Mouse (Mus musculus) thymus, postnatal 25 days (tissue): ENCODE measurements around the gene Inpp4b.
A peak's percentile ranks its signal among the peaks of the same experiment; 100 is the strongest.

Source experiments
- DNase-seq: peaks from one replicate; pipeline ENCODE4 v3.0.0; 2022

The Inpp4b gene

DNA sequence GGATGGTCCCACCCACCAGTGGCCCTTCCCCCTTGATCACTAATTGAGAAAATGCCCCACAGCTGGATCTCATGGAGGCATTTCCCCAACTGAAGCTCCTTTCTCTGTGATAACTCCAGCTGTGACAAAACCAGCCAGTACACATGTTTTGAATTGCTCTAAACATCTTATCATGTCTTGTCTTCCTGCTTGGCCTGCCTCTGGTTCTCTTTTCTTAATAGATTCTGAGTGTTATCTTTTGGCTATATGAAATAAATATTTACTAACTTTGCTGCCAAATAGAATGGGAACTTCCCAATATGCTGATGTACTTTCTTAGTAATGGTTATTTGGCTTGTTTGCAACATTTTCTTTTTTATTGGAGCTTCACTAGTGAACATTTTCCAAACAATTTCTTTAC lies 389.0 kb downstream of the Inpp4b start:
- no peak for DNase-seq

DNA sequence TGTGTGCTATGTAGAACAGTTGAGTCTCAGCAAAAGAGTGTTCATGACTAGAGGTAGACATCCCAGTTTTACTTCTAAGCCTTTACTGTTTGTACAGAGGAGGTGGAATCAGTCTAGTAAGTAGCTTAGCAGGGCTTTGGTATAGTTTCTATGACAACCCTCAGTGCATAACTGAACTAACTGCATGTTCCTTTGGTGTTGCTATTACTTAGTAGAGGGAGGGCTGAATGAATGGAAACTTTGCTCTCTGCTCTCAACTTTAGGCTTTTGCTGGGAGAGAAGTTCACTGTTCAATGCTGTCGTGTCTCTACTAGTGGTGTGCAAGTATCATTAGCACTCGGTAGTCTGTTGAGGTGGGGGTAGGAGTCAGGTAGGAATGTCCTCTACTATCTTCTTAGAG lies 393.3 kb downstream of the Inpp4b start:
- no peak for DNase-seq

DNA sequence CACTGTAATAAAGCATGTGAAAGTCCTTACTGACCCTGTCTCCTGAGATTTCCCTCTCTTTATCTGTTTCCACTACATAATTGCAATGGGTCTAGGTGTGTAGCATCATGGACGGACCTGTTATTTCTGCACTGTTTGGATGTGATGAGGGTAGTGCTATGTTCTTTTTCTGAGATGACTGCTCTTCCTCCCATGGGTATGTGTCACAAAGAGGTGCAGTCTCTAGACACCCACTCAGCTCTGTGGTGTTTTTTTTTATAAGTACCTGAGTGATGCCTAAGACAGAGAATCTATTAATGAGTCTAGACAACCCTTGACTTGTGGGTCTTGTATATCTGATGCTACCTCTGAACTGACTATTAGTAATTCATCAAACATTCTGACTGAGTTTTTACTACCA lies 393.7 kb downstream of the Inpp4b start:
- no peak for DNase-seq

DNA sequence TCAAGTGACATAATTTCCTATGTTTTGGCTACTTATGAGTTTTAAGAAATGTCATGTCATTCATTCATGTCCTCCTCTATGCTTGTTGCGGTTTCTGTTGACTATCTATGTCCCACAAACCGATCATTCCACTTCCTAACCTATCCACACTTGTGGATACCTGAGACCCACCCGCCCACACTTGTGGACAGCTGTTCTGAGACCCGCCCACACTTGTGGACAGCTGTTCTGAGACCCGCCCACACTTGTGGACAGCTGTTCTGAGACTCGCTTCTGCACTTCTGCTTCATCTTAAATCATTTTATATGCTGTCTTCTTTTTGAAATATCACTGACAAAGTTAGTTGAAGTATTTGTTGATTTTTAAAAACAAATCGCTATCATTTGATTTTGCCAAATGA lies 400.2 kb downstream of the Inpp4b start:
- DNase-seq = no peak

DNA sequence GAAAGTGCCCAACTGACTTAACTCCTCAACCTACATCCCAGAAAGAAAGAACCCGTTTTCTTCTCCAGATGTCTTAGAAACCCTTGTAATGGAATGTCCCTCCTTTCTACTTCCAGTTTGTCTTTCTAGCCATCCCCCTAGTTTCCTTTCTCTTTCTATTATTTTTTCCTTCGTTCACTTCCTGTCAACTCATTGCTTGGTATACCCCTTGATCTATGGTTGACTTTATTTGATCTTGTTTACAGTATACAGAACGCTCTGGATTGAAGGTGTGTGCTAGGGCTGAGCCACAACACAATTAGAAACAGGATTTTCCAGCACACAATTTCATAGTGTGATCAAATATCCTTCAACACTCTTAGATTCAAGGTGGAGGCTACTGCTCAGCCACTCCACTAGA lies 400.7 kb downstream of the Inpp4b start:
- no peak for DNase-seq

DNA sequence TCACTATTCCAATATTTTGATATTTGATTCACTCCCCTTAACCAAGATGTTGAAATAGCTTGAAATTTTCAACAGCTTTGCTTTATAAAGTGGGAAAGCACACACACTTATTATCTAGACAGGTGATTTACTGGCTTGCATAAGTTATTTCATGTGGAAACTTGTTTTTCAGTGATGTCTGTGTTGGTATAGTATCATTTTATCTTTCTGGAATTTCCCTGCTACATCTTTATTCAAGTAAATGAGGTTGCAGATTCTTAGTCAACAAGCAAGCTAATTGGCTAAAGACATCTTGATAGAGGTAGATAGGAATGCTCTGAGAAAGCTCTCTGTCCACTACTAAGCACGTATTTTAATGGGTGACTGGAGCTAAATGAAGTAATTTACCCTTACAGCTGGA lies 403.1 kb downstream of the Inpp4b start:
- no peak for DNase-seq

DNA sequence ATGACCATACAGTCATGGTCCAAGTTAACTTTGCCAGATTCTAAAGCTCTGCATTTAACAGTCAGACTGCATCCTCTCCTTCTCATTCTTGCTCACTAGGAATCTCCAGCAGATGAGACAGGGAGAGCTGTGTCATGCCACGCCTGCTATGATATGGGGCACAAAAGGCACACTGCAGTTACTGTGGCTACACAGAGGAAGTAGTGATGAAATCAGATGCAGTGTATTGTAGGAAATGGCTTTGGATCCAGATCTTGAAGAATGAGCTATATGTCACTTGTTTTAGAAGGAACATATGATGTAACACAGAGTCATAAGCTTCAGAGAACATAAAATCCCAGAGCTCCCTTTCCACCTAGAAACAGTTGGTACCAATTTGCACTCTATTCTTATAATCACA lies 408.8 kb downstream of the Inpp4b start:
- no peak for DNase-seq

DNA sequence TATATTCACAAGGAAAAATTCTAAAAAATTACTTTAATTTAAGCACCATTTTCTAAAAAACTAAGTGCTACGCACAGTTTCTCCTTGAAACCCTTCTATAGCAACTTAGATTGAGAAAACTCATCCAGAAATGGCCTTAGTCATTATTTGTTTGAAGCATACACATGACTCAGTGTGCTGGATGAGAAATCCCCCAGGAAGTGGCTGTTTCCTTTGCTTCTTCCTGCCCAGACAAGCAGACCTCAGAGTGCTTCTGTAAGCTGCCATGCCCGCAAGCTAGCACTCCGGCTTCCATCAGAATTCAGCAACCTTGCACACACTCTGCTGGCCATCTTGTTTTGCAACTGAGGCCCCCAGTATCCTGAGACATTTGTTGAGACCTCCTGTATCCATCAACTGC lies 414.3 kb downstream of the Inpp4b start:
- no peak for DNase-seq

DNA sequence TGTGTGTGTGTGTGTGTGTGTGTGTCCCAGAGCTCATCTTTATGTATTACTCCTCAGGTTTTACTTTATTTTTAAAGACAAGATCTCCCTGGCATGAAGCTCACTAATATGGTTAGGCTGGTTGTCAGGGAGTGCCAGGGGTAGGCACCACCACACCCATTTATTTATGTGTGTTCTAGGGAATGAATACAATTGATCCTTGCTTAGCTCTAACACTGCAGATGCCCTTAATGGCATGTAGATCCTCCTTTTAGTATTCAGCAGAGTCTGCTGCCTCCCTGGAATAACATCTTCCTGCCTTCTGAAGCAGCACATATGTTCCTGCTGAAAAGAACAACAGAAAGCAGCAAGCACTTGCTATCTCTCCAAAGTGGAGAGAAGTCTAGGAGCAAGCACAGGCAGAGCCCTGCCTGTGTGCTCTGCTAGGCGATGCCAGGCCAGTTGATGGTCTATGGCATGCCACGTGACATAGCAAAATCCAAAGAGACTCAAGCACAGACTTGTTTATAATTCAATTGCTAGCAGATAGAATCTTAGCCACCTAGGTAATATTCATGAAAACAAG lies 415.3 kb downstream of the Inpp4b start:
- DNase-seq = no peak

DNA sequence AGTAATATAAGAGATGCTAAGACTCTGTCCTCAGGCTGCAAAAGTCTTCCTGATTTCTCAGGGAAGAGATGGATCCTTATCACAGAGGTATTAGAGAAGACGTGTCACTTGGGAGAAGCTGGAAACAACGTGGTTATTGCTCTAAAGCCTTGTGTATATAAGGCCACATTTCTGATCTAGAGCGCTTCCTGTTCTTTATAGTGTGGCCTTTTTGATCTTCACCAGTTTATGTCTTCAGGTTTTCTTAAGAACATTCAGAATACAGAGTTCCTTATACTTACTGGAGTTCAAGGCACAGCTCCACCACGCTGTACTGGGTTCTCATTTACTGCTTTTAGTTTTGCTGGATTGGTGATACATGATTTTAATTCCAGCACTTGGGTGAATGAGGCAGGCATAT lies 419.1 kb downstream of the Inpp4b start:
- DNase-seq = no peak

DNA sequence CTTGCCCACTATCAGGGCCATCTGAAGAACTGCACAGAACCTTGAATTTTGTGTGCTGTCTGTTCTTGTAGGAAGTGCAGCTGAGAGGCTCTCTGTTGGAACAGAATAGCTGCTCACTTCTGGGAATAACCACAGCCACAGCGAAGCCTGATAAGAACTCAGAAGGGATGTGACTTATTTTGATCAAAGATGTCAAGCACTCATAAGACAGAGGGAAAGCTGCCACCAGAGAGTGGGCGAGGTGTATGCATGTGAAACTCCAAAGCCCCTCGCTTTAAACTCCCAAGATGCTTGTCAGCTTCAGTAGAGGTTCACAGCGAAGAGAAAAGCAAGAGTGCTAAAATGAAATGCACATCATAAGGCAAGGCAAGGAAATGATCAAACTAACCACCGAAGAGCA lies 423.7 kb downstream of the Inpp4b start:
- DNase-seq = peak; percentile 49

DNA sequence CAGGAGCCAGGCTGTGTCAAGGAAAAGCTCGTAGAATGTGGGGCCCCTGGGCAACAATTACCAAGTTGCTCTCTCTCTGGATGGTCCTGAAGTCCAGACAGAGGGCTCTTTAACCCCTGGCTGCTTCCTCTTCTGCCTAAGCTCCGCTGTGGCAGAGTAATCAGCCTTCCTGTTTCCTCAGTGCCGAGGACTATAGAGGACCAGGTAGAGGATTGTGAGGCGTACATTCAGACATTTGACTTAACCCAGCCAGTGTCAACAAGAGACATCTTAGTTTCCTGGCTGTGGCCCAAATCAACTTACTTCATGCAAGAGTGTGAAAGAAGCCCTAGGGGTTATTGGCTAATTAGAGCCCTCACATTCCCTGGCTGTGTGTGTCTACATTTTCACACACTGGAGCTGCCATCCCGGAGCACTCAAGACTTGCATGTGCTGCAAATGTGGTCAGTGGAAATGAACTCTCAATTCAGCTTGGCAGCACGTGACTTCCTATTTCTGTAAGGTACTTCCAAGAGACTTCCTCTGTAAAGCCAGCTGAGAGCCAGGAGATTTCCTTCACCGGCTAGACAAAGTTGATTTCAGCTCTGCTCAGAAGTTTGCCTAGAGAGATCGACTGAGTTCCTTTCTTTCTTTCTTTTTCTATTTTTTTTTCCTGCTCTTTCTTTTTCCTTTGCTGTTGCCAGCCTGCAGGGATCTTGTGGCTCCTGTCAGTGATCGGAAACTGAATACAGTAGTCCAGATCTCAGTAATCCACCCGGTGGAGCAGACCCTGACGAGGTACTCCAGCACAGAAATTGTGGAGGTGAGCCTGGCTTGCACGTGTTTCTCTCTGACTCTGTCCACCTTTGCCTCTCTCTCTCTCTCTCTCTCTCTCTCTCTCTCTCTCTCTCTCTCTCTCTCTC lies 425.3 kb downstream of the Inpp4b start:
- DNase-seq = peak; percentile 65

DNA sequence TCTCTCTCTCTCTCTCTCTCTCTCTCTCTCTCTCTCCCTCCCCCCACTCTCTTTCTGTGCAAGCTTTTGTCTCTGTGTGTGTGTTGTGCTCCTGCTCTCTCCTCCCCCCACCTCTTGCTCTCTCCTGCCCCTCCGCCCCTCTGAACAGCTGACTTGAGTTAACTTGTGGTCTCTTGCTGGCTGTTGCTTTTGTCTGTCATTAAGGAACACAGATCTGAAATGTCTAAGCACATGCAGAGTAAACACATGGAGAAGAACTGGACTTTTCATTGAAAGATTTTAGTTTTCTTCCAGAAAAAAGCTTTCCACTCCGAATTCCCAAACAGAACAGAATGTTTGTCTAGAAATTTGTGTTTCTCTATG lies 425.9 kb downstream of the Inpp4b start:
- peak; percentile 71 for DNase-seq

DNA sequence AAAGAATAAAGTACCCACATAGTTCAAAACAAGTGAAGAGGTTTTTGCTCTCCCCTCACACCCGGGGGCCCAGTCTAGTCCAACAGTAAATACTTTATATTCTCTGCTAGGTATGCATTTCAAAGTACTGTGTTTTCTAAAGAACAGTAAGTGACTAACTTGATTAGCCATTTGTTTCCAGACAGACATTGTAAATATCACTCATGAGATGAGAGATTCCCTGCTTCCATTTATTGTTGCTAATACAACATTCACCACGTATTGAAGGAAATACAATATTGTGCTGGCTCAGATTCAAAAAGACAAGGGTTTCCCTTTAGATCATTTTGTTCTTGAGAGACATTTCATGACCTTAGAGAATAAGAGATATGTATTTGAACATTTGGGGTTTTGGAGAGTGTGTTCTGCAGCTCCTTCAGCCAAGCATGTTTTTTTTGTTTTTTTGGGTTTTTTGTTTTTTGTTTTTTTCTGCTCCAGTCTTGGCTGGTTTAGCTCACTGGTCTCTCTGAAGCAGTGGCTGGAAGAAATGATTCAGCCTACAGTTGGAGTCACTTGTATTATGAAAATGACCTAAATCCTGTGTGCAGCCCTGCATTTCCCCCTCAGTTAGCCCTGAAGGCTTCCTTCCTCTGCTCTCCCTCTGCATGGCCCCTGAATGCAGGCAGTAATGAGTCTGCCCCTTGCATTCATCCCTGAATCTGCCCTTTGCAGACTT lies 426.5 kb downstream of the Inpp4b start:
- DNase-seq = no peak

DNA sequence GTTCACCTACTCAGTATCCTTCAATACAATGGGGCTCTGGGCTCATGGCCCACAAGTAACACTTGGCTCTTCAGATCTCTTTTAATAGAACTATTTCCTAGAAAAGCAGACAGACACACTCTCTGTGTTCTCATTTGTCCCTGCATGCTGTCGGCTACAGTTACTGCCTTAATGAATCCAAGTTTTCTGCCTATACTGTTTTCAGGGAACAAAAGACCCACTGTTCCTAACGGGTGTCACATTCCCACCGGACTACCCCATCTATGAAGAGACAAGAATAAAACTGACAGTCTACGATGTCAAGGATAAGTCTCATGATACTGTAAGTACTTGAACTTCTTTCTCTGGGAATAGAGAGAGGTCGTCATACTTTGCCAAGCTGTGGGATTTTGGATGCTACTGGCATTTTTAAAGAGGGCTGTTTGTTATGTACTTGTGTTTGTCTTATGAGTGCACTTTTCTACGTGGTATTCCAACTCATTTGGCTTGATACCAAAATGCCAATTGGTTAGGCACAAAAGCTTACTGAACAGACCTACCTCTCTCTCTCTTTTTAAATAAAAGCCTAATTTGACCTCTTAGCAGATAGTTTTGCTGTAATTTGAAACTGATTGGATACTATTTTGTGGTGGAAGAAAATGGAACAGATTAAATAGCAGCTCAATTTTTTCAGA lies 428.4 kb downstream of the Inpp4b start:
- DNase-seq = no peak

DNA sequence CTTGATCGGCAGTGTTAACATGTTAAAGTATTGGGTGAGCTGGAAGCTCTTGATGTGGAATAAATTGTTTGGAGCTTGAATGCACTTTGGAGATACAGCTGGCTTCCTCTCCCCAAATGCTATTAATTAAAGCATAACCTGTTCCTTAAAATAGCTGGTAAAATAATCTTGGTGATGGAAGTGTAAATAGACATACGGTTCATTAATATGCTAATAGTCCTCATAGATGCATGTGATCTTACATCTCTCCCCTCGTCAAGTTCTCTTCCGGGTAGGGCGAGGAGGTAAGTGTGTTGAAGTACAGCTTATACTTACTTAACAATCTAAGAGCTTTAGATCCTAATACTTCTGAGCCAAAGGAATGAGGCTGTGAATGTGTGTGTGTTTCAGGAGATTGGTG lies 430.5 kb downstream of the Inpp4b start:
- DNase-seq = no peak

DNA sequence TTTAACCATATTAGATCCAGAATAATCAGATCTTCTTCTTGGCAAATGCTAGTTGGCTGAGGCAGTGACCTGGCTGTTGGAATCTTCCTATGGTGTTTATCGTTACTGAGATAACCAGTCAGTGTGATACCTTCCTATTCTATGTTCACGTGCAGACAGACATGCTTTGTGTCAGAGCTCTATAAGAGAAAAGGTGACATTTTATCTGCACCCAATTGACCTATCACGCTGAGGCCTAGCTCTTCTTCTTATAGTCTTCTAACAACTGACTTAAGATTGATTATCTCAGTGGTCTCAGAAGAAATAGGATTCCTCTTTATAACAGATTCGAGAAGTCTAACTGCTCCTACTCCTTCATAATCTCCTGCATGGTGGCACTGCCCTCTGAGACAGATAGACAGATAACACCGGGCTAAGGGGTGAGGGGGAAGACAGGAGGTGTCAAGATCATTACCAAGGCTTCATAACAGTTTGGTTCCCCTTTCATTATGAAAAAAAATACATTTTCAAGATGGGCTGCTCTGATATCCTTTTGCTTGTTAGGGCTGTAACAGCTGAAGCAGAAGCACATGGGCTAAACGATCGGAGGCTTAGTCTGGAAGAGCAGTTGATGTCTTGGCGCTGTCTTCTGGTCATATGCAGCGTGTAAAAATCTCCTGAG lies 431.1 kb downstream of the Inpp4b start:
- no peak for DNase-seq

DNA sequence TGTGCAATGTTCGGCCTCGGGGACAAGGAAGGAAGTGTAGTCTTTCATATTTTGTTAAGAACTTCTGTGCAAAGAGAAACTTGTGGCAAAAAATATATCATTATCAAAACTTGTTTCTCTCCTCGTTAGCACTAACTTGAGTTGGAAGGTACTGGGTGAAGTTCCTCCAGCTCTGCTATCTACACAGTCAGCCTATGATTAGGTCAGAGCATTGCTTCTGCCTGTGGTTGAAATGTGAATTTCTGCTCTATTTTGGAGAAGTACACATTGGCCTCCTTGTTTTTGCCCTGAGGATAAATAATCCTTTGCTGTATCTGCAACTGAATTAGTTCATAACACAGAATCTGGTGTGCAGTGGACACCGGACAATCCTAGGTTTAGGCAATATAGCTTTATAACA lies 431.7 kb downstream of the Inpp4b start:
- DNase-seq = no peak

DNA sequence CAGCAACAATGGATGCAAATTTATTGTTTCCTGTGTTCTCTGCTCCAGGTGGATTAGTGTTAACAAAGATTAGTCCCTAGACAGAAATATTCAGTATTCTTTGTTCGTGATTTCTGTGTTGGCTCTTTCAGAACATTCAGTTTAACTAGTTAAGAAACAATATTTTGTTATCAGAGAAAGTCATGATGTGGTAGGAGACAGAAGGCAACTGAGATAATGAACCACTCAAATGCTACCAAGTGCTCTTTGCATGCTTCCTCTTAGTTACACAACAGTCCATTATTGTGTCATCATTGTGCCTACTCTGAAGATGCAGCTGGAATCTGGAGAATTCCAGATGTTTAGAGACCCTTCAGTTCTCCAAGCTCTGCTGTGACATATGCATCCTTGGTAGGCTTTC lies 432.1 kb downstream of the Inpp4b start:
- DNase-seq = no peak

DNA sequence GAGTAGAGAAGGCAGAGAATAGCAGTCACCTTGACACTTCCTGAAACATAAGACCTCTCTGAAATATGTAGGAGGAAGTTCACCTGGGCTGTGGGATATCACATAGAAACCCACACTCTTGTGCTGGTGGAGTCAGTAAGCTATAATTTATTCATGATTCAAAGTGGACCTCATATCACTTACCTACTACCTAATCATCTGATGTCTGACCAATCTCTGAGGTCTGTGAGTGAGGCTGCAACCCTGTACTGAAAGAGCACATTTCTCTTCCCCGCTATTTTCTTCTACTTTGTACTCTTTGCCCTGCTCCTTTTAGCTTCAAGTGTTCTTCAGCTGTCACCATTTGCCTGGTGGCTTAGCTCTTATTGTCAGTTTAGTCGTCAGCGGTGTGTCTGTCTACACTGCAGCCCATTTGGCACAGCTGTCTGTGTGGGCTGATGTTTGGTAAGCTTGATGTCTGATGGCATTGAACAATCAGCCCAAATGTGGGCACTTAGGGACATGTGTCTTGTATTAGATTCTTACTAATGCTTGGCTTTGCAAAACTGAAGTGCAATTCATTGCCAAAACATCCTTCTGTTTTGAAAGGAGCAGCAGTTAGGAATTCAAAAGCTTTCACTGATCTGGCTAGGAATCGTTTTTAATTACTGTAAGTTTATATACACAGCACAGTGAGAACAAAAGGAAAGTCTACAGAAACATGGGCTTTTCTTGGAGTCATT lies 434.3 kb downstream of the Inpp4b start:
- no peak for DNase-seq

DNA sequence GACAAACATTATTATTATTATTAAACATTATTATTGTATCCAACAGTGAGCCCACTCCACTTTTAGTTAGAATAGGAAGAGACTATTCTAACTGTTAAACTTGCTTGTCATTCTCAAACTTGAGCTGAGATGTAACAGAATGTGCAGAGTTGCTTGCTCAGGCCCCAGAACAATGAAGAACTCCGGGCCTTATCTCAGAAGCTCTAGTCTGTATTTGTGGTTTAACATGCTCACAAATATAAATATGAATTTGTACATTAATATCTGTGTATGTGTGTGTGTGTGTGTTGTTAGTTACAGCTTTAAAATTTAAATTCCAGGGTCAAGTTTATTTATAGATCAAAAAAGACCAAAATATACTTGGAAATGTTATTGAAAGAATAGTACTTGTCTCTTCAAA lies 435.3 kb downstream of the Inpp4b start:
- DNase-seq = no peak

DNA sequence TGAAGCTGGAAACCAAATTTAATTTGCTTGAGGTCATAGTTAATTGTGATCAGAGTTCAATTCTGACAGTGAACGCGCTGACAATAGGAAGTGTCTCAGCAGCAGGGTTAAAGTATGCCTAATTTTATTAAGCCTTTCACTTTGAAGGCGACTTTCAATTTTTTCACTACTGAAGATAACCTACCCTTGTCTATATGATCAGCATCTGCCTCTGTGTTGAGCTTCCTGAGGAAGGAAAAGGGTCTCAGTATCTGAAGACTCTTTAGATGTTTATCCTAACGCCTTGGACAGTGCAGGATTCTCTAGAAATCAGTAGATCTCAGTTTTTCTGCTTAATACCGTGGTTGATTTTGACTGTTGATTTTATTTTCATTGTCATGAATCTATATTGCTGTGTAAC lies 437.1 kb downstream of the Inpp4b start:
- DNase-seq = no peak
